Mouse (Mus musculus): Measurements from ENCODE around the gene Zfp638.

GRCm38 (mm10) chr6:84029775-84030174 is 162.9 kb downstream of the Zfp638 start:
- TF ChIP-seq EP300 (IDR thresholded peaks at IDR 0.05; ENCODE audit: low read depth) (no peak), CTCF (IDR thresholded peaks at IDR 0.05; ENCODE audit: low read depth) (no peak)
